Mouse (Mus musculus): ENCODE results near the gene Grb7.

DNA sequence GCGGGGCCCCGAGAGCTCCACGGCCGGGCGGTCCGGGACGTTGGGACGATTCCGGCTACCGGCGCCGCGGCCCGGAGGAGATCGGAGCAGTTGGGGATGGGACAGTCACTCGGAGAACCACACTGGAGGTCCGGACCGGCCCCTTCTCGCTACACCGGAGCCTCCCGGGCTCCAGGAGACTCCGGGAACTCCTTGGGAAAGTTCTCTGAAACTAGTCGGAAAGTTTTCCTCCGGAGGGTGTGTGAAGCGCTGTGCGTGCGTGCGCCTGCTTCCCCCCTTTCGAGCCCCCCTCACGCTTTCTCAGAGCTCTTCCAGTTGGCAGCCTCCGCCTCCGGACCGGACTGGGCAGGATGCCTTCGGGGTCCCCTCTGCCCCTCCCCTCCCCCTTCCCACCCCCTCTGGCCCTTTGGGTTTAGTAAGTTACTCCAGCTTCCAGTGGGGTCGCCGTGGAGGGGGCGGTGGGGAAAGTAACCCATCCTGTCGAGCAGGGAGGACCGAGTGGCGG is 33.3 kb upstream of the Grb7 start:
- no peak for TF ChIP-seq POLR2A (IDR thresholded peaks at IDR 0.05; ENCODE audit: borderline replicate concordance, control insufficient read depth, low read depth, low read length)
- no peak for TF ChIP-seq CTCF (IDR thresholded peaks at IDR 0.05; ENCODE audit: control insufficient read depth, insufficient read depth, low read length)

Measured in bone marrow, adult 2 months (tissue).